Mouse (Mus musculus): ENCODE measurements at regions not wholly inside any gene's neighbourhood (a gene's known extent, or its start where the extent isn't known, plus 50 kb on each side); places are given as distances from the start of the nearest gene placed in this dataset.

GRCm38 (mm10) chr15:29356395-29356794 lies 816.0 kb upstream of the Ctnnd2 start:
- no peak for DNase-seq (ENCODE audit: extremely low spot score in 1 of 2, low spot score in 1 of 2)

- DNase-seq (ENCODE audit: extremely low spot score in 1 of 2, low spot score in 1 of 2), result no peak
Measured at GRCm38 (mm10) chr15:29399881-29400280, 772.5 kb upstream of the Ctnnd2 start.

- no peak for DNase-seq (ENCODE audit: extremely low spot score in 1 of 2, low spot score in 1 of 2)
Measured at GRCm38 (mm10) chr15:29433033-29433739, 739.2 kb upstream of the Ctnnd2 start.

- no peak for DNase-seq (ENCODE audit: extremely low spot score in 1 of 2, low spot score in 1 of 2)
Measured at GRCm38 (mm10) chr15:29437699-29438326, 734.6 kb upstream of the Ctnnd2 start.

GRCm38 (mm10) chr15:29447876-29448275 lies 724.5 kb upstream of the Ctnnd2 start:
- peak in 1 of 2 experiments; percentile 46 for DNase-seq (ENCODE audit: extremely low spot score in 1 of 2, low spot score in 1 of 2)

GRCm38 (mm10) chr15:29485136-29485535 lies 687.3 kb upstream of the Ctnnd2 start:
- peak in 1 of 2 experiments; percentile 12 for DNase-seq (ENCODE audit: extremely low spot score in 1 of 2, low spot score in 1 of 2)

GRCm38 (mm10) chr15:29529974-29530373 lies 642.4 kb upstream of the Ctnnd2 start:
- peak in 1 of 2 experiments; percentile 11 for DNase-seq (ENCODE audit: extremely low spot score in 1 of 2, low spot score in 1 of 2)

- no peak for DNase-seq (ENCODE audit: extremely low spot score in 1 of 2, low spot score in 1 of 2)
Measured at GRCm38 (mm10) chr15:29568411-29568810, 604.0 kb upstream of the Ctnnd2 start.

All from frontal cortex, adult 2 months (tissue).